Mouse (Mus musculus): ENCODE measurements around the gene Slc39a3.

DNA sequence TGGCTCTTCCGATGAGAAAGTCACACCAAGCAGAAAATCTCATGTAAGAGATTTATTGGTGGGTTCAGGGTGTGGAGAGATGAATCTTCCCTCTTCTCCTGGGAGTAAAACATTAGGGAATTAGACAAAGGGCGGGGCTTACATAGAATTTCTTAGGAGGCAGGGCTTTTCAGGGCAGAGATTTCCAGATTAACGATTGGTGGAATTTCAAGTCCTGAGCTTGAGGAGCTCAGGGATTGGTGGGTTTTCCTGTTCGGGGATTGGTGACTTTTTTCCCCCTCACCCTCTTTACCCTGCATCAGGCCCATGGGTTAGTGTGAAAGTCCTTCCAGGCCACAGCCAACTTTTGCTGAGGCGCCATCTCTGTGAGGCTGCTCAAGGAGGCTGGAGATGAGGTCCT, 31.5 kb upstream of the Slc39a3 start:
- no peak for TF ChIP-seq TCF12 (IDR thresholded peaks at IDR 0.05; ENCODE audit: low read depth, low read length)
- no peak for TF ChIP-seq POLR2A (IDR thresholded peaks at IDR 0.05; ENCODE audit: control insufficient read depth in 1 of 2, insufficient read depth in 1 of 2, low read depth in 1 of 2, low read length in 2 of 2, poor library complexity in 1 of 2)
- TF ChIP-seq CTCF (IDR thresholded peaks at IDR 0.05 in 2 of 3, conservative IDR thresholded peaks at IDR 0.05 in 1 of 3; ENCODE audit: control insufficient read depth in 1 of 3, insufficient read depth in 1 of 3, low read depth in 2 of 3, low read length in 3 of 3, poor library complexity in 1 of 3, severe bottlenecking in 1 of 3), result no peak
- no peak for TF ChIP-seq ZC3H11A (IDR thresholded peaks at IDR 0.05; ENCODE audit: low read depth, low read length)
- TF ChIP-seq BHLHE40 (IDR thresholded peaks at IDR 0.05; ENCODE audit: borderline replicate concordance, low read depth, low read length), result no peak
- TF ChIP-seq MYC (IDR thresholded peaks at IDR 0.05; ENCODE audit: low read depth, low read length), result no peak
- TF ChIP-seq GATA1 (IDR thresholded peaks at IDR 0.05; ENCODE audit: low read depth, low read length), result no peak
- no peak for TF ChIP-seq GABPA (IDR thresholded peaks at IDR 0.05; ENCODE audit: low read depth, low read length)
- no peak for TF ChIP-seq MAX (IDR thresholded peaks at IDR 0.05; ENCODE audit: low read length)
